Mouse (Mus musculus) spleen, adult 18-20 months (tissue): ENCODE results near the gene Kcnh4.
"Not testable (repeated sequence)": the region's sequence is repeated elsewhere in the genome, so short reads cannot be mapped to it uniquely, and the experiment has no call there.

ENCODE experiments used
- DNase-seq, 2 experiments: peaks; one replicate each; pipeline ENCODE4 v3.0.0; 2022; ENCODE audit warnings: mixed read lengths in 2 of 2

Kcnh4 gene

DNA sequence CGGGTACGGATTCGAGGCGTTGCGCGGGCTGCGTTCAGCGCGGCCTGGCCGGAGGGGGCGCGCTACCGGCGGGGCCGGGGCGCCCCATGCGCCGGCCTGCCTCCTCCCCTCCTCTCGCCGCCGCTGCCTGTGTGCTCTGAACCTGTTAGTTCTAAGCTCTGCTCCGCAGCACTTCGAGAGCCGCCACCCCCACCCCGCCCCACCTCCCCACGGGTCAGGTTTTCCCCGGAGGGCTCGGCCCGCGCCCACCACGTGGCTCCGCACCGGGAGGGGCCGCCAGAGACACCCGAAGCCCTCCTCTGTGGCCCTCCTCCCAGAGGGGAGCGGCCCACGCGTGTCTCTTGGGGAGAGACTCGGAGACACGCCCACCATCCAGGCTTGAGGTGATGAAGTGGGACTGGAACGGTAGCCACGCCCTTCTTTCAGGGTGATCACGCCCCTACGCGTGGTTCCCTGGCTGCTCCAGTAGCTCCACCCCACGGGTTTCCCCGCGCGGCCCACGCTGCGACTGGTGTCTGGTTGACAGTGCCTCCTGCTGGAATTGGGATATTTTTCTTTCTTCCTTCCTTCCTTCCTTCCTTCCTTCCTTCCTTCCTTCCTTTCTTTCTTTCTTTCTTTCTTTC lies at the start of gene Kcnh4:
Gene Kcnh4, minus strand, starts transcription at position 332 of the 623 bp plus-strand sequence.
- DNase-seq = peak; percentile 68 to 69

DNA sequence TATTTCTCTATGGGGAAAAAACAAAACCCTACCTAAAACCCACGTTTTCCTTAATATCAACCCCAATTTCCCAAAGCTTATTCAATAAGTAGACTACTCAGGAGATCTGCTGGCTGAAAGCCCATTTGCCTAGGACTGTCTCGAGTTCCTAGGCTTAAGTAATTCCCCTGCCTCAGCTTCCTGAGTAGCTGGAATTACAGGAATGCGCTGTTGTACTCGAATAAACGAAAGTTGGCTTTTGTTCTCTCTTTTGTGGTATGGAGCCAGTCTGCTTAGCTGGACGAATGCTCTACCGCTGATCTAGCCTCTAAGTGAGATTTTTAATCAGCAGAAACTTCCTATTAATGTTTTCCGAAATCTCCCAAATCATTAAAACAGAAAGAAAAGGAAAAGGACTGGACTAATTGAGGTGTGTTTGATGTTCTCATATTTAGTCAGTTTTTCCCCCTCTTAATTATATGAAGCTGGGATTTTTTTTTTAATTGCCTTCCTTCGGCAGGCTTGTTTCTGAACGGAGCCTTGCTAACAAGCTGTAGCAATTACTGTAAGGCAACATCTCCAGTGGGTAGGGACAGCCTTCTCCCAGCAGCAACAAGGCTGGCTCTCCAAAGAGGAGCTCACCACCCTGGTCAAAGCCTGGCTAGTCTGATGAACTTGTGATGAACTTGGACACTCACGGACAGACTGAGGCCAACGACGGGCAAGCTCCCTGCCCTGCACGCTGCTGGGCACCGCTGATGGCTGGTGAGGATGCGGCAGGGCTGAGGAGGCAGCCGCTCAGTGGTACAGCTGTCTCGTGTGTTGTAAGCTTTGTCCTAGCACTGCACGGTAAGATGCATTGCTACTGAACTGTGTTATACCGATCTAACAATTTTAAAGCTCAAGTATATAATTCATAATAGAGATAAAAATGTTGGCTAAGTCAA lies 46.9 kb upstream of the Kcnh4 start:
- DNase-seq = no peak

DNA sequence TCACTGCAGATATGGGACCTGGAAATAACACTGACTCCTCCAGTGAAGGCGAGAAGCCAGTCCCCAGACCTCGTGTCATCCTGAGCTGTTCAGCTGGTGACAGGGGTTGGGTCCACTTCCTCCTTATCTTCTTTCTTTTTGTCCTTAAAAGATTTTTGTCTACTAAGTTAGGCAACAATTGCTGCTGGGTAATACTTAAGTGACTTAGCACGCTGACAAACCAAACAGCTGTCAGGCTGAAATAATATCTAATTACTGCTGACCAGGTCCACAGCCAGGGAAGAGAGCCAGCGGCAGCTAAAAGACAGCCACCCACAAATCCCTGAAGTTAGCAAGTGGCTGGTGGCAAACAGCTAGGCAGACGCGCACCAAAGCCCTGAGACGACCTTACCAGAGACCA lies 45.8 kb upstream of the Kcnh4 start:
- no peak for DNase-seq

DNA sequence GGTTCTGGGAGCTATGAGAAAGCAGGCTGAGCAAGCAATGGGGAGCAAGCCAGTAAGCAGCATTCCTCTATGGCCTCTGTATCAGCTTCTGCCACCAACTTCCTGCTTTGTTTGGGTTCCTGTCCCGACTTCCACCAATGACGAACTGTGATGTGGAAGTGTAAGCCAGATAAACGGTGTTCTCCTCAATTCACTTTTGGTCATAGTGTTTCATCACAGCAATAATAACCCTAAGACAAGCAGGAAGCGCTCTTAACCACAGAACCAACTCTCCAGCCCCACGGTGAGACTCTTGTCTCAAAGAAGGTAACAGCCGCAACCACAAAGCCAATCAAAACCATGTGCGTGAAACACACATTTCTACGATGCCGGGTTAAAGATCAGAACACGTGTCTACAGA lies 44.7 kb upstream of the Kcnh4 start:
- no peak for DNase-seq

DNA sequence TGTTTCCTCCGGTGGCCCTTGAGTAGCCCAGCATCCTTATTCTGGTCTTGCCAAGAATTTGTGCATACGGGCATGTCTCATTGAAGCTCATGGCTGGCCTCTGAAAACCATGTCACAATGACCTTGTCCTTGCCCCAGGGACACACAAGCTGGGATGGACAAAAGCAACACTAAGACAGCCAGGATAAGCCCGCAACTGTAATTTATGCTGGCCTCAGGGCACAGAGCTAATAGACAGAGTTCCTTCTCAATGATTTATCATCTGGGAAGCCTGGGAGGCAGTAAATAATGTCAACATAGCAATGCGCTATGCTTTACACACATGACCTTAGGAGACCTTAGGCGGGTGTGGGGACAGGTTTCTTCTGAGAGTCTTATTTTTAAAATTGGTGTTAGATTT lies 39.7 kb upstream of the Kcnh4 start:
- no peak for DNase-seq

DNA sequence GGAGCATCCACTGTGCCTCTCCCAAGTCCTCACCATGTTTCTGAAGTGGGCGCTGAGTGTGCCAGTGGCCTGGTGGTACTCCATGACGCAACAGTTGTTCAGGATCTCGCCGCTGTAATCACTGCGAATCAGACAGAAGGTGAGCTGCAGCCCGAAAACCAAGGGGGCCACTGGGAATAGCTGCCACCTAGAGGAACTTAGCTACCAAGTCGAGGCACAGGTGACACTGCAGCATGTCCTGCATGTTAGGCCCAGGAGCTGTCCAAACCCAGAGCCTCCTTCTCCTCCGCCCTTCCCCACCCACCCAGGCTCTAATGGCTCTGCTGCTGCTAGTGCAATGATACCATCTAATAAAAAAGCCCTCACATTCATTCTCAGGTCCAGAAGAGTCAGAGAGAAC lies 36.8 kb upstream of the Kcnh4 start:
- no peak for DNase-seq

DNA sequence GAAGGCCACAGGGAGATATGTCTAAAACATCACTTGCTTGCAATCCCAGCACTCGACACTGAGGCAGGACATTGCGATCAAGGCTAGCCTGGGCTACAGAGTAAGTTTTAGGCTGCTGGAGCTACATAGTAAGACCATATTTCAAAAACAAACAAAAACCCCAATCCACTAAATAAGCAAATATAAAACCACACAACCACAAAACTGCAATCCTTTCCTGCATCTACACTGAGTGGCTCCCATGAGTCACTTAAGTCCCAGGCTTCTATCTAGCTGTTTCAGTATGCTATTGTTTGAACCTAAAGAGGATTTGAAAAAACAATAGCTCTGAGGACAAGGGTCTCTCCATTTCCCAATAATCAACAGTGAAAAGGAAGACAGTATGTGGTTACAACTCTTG lies 35.6 kb upstream of the Kcnh4 start:
- no peak for DNase-seq

DNA sequence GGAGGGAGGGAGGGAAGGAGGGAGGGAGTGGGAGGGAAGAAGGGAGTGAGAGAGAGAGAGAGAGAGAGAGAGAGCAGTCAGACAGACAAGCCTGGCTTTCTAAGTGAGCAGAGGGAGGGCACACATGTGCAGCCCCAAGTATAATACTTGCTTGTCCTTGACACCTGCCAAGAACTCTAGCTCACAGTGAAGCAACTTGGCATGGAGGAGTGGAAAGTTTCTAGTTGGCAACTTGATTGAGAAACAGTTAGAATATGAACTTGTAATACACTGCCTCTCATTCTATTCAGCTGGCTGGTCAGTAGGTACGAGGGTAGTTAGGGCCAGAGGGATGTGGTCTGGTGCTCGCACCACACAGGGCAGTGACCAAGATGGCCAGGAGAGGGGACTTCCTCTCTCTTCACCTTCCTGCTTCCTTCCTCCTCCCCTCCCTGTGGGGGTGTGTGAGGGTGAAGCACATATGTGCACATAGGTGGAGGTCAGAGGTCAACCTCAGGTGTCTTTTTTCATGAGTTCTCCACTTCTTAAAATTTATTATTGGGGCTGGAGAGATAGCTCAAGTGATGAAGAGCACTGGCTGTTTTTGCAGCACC lies 31.8 kb upstream of the Kcnh4 start:
- no peak for DNase-seq

DNA sequence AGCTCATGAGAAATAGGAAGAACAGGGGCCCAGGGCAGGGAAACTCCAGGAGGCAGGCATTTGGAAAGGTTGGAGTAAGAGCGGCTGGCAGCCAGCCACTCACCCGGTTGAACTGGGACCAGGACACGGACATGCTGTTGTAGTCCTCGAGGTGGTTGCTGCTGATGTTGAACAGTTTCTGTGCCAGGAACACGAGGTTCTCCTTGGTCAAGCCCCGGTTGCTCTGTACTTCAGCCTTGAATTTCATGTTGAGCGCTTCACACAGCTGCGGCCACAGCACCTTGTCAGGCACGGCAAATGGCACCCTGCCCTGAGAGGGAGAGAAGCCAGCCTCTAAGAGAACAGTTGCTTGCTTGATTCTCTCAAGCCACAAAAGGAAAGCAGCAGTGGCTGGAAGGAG lies 30.9 kb upstream of the Kcnh4 start:
- not testable (repeated sequence) for DNase-seq

DNA sequence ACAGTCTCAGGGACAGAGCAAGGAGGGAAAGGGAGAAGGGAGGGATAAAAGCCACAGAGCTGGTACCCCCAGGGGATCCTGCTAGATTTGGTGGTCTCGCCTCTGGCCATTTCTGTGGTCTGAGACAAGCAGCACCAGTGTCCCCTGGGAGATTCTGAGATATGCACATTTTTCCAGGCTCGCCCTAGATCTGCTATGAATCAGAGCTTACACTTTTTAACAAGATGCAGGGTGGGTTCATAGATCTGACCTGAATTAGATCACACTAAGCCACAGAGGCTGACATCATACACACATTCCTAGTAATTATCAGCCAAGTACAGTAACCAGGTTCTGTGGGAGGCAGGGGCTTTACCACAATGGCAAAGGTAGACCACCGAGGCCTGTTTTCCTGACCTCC lies 30.0 kb upstream of the Kcnh4 start:
- no peak for DNase-seq

DNA sequence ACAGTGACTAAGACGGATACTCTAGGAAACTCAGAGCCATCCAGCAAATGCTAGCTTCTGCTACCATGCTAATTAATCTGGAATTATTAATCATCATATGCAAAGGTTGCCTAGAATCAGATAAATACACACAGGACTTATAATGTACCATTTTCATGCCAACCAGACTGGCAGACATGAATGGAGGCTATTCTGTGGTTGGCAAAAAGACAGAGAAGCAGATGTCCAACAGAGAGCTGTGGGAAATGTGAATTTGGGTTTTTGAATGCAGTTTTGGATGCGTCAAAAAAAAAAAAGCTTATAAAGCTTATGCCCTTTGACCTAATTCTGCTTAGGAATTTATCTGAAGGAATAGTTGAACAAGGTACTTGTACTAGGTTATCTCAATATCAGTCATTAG lies 26.0 kb upstream of the Kcnh4 start:
- DNase-seq = no peak

DNA sequence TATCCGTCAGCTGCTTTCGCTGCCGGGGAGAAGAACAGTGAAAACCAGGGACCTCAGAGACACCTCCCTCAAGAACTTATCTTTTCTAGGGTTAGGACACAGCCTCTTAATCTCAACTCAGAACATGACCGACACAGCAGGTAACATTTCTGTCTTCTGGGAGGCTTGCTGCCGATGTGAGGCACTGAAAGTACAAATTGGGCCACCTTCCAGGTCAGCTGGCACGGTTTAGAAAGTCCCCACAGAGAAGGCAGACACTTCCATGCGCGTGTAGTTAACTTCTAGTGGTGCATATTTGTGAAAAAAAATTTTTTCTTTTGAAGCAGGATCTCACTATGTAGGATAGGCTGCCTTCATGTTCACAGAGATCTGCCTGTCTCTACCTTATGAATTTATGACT lies 24.5 kb upstream of the Kcnh4 start:
- no peak for DNase-seq

DNA sequence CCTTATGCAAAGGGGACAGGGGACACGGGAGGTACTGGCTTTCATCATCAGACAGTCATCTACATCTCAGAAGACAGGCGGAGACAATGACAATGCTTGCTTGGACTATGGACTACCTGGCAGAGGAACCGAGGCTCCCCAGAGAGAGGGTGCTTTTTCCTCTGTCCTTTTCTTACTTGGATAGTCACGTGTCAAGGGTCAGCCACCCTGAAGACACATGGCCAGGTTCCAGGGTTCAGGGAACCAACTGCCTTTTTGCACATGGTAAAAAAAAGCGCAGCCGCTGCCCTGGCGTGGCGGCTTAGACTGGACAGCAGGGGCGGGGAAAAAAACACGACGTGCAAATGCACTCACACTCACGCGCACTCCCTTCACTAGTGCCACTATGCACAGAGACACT lies 22.8 kb upstream of the Kcnh4 start:
- DNase-seq = no peak

DNA sequence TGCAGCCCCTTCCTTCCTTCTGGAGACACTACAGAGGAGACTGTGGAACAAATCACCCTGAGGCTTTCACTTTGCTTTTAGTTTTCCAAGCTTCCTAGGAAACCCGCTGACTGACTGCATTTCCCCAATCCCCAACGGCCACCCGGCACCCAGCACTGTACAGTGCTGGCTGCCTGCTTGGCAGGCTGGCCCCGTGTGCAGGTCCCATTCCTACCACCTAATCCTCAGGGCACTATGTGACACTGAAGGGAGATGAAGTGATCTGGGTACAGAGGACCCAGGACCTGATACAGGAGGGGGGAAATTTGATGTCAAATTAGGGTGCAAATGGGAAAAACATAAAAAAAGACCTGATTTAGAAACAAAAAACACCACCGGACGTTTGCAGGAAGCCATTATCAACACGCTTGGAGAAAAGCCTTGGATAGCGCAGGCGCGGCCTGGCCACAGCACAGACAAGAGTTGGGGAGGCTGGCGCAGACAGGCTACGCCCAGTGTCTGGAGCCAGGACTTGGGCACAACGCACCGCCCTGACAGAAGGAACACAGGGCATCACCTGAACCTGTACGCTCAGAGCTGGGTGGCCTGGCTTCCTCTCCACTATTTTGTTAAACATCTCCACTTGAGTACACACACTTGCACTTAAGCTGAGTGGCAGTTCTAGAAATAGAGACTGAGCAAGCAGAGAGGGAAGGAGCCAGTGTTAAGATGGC lies 22.2 kb upstream of the Kcnh4 start:
- DNase-seq = no peak

DNA sequence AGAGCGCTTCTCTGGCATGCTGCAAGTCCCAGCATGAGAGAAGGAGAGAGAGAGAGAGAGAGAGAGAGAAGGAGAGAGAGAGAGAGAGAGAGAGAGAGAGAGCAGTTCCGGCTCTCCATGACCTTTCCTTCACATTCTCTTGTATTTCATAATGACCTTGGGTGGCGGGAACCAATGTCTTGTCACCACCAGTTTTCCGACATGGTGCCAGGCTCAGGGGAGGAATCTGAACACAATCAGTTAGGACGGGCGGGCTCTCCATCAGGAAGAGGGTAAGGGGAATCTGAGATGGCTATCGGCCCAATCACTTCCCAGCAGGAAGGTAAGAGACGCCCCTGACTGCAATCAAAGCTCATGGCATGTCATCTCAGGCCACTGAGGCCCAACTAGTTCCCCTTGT lies 20.5 kb upstream of the Kcnh4 start:
- DNase-seq = no peak

DNA sequence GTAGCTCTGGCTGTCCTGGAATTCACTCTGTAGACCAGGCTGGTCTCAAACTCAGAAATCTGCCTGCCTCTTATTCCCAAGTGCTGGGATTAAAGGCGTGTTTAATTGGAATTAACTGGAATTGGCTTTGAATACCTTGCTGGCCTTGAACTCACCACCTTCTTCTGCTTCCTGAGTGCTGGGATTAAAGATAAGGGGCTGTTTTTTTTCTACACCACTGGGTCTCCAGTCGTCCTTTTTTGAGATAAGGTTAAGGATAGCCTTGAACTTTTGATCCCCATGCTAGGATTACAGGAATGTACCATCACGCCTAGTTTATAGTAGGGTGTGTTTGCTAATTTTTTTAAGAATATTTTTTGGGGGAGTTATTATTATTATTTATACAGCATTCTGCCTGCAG lies 18.3 kb upstream of the Kcnh4 start:
- no peak for DNase-seq

DNA sequence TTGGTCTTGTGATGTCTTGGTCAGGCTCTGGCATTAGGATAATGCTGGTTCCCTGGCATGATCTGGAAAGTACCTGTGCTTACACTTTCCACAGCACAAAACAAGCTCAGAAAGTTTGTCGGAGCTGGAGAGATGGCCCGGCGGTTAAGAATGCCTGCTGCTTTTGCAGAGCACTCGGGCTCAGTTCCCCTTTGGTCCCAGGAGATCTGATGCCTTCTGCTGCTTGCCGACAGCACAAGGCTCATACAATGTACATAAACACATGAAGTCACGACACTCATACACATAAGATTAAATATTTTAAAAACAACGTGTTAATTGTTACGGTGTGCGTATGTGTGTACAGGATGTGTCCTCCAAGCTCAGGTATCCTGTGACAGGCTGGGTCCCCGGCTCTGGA lies 16.2 kb upstream of the Kcnh4 start:
- DNase-seq = peak; percentile 38 to 50

DNA sequence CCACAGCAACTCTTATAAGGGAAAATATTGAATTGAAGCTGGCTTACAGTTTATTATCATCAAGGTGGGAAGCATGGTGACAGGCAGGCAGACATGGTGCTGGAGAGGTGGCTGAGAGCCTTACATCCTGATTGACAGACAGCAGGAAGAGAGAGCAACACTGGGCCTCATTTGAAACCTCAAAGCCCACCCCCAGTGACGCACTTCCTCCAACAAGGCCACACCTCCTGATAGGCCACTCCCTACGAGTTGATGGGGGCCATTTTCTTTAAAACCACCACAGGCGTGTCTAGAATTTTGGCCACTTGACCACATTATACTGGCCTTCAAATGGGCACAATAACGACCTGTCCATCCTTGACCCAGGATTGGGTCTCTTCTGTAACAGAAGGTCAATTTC lies 14.5 kb upstream of the Kcnh4 start:
- DNase-seq = no peak

DNA sequence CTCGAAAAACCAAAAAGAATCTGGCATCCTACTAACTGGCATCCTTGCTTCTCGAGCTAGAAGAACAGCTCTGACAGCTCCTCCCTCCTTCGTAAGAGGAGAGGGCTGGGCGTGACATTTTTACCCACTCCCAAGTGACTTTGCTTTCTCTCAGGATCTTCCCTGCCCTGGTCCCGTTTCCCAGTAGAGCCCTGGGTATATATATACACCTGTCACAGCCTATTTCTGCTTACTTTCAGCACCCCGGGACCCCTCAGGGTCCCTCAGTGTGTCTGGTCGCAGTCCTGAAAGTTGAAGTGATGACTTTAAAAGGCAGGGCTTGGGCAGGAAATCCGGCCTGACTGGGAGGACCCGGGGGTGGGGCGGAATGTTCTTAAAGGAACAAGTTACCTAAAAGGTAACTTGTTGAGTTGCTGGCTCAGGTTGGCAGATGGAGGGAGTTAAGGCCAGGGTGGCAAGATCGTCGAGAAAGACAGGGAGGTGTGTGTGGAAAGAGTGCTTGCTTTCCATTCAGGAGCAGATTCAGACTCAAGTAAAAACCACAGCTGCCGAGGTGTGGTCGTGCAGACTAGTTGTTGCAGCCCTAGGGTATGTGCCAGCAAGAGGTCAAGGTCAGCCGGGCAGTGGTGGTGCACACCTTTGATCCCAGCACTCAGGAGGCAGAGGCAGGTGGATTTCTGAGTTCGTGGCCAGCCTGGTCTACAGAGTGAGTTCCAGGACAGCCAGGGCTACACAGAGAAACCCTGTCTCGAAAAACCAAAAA lies 11.1 kb upstream of the Kcnh4 start, which contains the start of gene Ghdc:
Gene Ghdc, minus strand, starts transcription at position 312 of the 763 bp plus-strand sequence.
- DNase-seq = peak; percentile 66 to 84

DNA sequence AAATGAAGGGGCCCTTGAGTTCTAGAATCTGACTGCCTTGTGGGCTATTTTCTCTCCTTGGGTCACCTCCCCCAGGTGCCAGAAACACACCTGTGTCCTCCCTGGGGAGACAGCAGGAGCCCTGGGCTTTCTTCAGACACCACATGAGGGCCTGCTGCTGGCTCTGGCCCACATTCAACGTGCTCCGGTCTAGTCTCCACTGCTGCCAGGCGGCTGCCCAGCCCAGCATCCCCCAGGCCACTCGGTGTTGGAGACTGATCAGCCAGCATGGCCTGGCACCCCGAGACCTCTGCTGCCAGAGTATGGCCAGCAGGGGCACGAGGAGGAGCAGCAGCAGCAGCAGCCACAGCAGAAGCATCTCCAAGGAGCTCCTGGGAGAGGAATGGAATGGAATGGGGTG lies 10.2 kb upstream of the Kcnh4 start:
- DNase-seq = no peak

DNA sequence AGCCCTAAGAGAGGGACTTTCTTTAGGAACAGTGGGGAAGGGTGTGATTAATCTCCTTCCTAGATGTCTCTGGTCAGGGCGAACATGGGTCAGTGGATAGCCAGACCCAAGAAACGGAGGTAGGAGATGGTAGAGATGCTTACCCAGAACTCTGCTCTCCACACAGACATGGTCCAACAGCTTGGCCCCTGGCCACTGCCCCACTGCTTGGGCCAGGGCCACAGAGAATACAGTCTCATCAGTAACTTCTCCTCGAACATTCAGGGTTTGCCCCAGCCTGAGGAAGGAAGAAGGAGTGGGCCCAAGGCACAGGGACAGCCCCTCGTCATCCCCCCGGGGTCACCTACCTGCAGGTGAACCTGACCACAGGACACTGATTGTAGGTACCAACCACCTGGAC lies 8.1 kb upstream of the Kcnh4 start:
- DNase-seq = no peak

DNA sequence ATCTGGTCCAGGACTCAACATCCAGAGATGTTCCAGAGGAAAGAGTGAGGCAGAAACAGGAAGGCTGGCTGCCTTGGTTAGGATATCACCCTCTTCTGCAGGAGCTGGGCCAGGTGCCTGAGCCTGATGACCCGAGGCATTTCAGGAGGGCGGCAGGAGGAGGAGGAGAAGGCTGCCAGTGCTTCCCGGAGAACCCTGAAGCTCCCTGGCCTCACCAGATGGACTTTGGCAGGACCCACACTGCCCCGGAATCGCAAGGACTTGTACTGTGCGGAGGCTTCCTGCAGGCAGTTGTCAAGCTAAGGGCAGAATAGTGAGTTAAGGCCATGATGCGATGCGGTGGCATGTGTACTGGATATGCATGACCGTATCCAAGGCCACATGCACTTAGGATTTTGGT lies 7.0 kb upstream of the Kcnh4 start:
- no peak for DNase-seq

DNA sequence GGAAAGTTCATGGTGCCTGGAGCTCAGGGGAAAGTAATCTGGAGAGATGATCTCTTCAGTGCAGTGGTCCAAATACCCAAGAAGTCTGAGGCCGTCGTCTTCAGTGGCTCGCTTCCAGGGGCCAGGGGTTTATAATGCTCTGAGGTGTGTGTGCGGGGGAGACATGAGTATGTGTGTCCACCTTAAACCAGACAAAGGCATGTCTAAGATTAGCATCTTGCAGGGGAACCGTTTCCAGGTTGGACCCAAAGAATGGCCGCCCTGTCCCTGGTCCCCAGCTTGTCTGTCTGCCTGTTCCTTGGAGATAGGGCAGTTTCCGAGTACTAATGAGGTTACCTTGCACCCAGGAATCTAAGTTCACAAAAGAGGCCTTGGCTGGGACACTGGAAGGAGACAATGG lies 3.1 kb upstream of the Kcnh4 start, which contains the start of gene Hcrt:
Gene Hcrt, minus strand, starts transcription at position 101 of the 400 bp plus-strand sequence.
- DNase-seq = no peak
